Mouse (Mus musculus) midbrain, embryonic 12.5 days (tissue): ENCODE results near the gene Pxylp1. TPM values are rescaled to one million over a fixed set of nuclear protein-coding genes. Genes with fewer than 3 reads are reported as not detected.

Source experiments
- ATAC-seq: fragments of 200-750 bp; cut with Nextera tagmentation; 2 replicates; pipeline ENCODE4 v1.8.0; 2017; ENCODE audit warnings: low read depth, moderate TSS enrichment, moderate library complexity; ENCODE audit not compliant: low FRiP score
- H3K27ac ChIP-seq: fragments of 300-500 bp; sonication (generic); replicated peaks from 2 replicates; pipeline ENCODE4 v1.5.1; 2016; ENCODE audit warnings: mild to moderate bottlenecking
- H3K27me3 ChIP-seq: fragments of 300-500 bp; sonication (generic); 2 replicates; pipeline ENCODE4 v1.6.1; 2016; ENCODE audit warnings: mild to moderate bottlenecking
- H3K36me3 ChIP-seq: fragments of 300-500 bp; sonication (generic); 2 replicates; pipeline ENCODE4 v1.6.1; 2016
- H3K4me1 ChIP-seq: fragments of 300-500 bp; sonication (generic); 2 replicates; pipeline ENCODE4 v1.6.1; 2016
- H3K4me2 ChIP-seq: fragments of 300-500 bp; sonication (generic); replicated peaks from 2 replicates; pipeline ENCODE4 v1.6.1; 2016; ENCODE audit warnings: mild to moderate bottlenecking, moderate library complexity
- H3K4me3 ChIP-seq: fragments of 300-500 bp; sonication (generic); 2 replicates; pipeline ENCODE4 v1.5.1; 2016; ENCODE audit warnings: mild to moderate bottlenecking
- H3K9ac ChIP-seq: fragments of 300-500 bp; sonication (generic); replicated peaks from 2 replicates; pipeline ENCODE4 v1.6.1; 2016; ENCODE audit warnings: mild to moderate bottlenecking, moderate library complexity
- H3K9me3 ChIP-seq: fragments of 300-500 bp; sonication (generic); 2 replicates; pipeline ENCODE4 v1.6.1; 2016; ENCODE audit warnings: mild to moderate bottlenecking
- WGBS: fragments of 180-500 bp; shearing (Covaris S2); methylation state at CpG from one replicate; pipeline ENCODE4 v1.1.7; 2016; 5-methylcytosine and 5-hydroxymethylcytosine counted together
- polyA plus RNA-seq: library from polyadenylated mRNA; unstranded; fragments of >200 nt; fragmentation: Nextera tagmentation; extraction: Ambion mirVana; gene quantifications from 2 replicates; pipeline ENCODE4 v1.2.1, GENCODE M21; 2016

Gene Pxylp1
- polyA plus RNA-seq, 1 experiment from 2014 or later = 61.9 TPM

DNA sequence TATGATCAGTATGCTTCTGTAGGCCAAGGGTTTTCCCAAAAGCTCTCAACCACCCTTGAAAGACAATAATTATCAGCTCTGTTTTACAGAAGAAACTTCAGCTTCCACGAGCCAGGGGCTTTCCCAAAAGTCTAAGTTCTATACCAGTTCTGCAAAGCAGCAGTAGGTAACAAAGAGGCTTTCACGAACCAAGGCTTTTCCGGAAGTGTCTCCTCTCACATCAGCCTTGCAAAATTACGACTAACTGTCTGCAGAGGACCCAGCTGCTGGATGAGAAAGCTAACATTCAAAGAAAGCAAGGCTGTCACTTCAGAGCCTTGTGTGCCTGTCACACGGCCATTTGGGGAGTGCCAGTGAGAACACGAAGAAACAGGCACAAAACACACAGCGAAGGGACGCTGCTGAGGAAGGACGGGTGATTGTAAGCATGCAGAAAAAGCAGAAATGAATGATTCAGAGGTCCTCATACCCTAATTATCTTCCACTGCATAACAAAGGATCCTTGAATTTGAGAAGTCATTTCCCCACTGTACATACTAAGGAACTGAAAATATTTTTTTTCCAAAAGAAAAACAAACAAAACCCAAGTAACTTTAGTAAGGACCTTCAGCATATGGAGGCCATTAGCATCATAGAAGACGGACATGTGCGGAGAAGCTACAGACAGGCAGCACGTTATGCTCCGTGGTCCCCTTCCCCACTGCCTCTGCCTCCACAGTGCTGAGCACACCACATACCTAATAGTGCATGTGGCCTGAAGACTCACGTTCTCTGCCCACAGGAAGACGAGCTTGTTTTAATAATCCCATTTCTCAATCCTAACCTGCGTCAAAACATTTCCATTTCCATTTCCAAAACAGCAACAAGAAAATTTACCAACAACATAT is 38.9 kb downstream of the Pxylp1 start:
- Histone ChIP-seq H3K27ac (0 out of 2 replicates have a peak overlapping the region, but pooled peaks have one; percentile 20), H3K9me3 (no peaks in the 10 kb centered on the region), H3K4me3 (no peak overlapping the region), H3K4me1 (peaks cover 13% of the 10 kb centered on the region; the same call in 1 of the 2 replicates), H3K36me3 (no peaks in the 10 kb centered on the region), H3K9ac (no peak overlapping the region), H3K4me2 (no peak overlapping the region), H3K27me3 (no peaks in the 10 kb centered on the region)
- 77% methylated on average over 16 of the region's 16 CpGs for WGBS
- no peak for ATAC-seq

DNA sequence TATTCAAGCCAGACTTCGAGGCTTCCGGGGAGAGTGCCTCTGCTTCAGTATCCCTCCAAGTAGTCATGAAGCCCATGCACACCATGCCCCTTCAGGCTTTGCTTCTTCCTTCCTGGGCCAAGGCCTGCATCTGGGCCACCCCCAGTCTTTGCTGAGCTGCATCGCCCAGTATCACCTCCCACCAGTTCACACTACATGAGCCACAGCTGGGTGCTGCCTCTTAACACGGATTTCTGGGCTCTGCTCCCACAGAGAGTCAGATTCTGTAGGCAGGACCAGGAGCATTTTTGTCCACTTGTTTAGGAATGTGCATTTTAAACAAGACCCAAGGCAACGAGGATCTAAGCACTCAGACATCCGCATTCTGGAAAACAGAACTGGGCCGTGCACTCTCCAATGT is 40.8 kb downstream of the Pxylp1 start:
- Histone ChIP-seq H3K4me3 (no peak overlapping the region), H3K27ac (no peak overlapping the region), H3K4me2 (no peak overlapping the region), H3K9ac (no peak overlapping the region), H3K9me3 (no peaks in the 10 kb centered on the region), H3K27me3 (no peaks in the 10 kb centered on the region), H3K36me3 (no peaks in the 10 kb centered on the region), H3K4me1 (peaks cover 17% of the 10 kb centered on the region; the same call in 1 of the 2 replicates)
- no peak for ATAC-seq
- 74% methylated on average over 7 of the region's 7 CpGs for WGBS

DNA sequence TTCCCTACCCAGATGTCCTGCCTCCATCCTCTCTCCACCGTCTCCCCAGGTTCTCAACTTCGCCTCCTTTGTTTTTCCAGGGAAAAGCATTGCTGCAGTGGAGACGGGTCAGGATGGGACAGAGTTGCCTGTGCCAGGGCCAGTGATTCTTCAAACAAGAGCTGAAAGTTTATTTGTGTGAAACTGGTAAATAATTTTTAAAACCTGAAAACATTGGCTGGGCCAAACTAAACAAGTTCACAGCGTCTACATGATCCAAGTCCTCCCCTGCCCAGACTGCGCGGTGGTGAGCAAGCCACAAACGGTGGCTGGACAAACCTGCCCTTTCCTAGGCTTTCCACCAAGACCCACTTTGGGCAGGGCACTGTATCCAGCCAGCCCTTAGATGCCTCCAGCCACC is 41.4 kb downstream of the Pxylp1 start:
- no peaks in the 10 kb centered on the region for H3K27me3 ChIP-seq
- no peak overlapping the region for H3K9ac ChIP-seq
- WGBS = 81% methylated on average over 7 of the region's 7 CpGs
- no peaks in the 10 kb centered on the region for H3K9me3 ChIP-seq
- no peaks in the 10 kb centered on the region for H3K36me3 ChIP-seq
- no peak overlapping the region for H3K4me3 ChIP-seq
- ATAC-seq = no peak
- no peak overlapping the region for H3K27ac ChIP-seq
- peaks cover 17% of the 10 kb centered on the region; the same call in 1 of the 2 replicates for H3K4me1 ChIP-seq
- H3K4me2 ChIP-seq = no peak overlapping the region

DNA sequence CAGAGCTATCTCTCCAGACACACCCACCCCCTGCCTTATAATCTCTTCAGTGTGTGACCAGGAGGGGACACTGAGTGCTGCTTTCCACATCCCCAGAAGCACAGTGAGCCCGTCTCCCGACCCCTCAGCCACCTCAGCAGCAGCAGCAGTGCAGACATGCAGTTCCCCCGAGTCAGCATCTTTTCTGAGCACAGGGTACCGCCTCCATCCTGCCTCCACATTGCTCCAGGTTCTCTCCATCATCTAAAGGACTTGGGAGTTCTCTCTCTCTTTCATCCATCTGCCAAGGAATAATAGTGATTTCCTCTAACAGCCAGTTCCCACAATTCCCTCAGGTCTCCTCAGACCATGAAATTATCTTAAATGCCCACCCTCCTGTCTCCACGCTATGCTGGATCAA is 43.5 kb downstream of the Pxylp1 start:
- H3K4me1 ChIP-seq = peaks cover 17% of the 10 kb centered on the region; the same call in 1 of the 2 replicates
- H3K9ac ChIP-seq = no peak overlapping the region
- no peaks in the 10 kb centered on the region for H3K27me3 ChIP-seq
- no peaks in the 10 kb centered on the region for H3K36me3 ChIP-seq
- H3K27ac ChIP-seq = 0 out of 2 replicates have a peak overlapping the region, but pooled peaks have one; percentile 7
- 60% methylated on average over 5 of the region's 5 CpGs for WGBS
- no peak overlapping the region for H3K4me2 ChIP-seq
- ATAC-seq = no peak
- no peaks in the 10 kb centered on the region for H3K9me3 ChIP-seq
- H3K4me3 ChIP-seq = no peak overlapping the region

DNA sequence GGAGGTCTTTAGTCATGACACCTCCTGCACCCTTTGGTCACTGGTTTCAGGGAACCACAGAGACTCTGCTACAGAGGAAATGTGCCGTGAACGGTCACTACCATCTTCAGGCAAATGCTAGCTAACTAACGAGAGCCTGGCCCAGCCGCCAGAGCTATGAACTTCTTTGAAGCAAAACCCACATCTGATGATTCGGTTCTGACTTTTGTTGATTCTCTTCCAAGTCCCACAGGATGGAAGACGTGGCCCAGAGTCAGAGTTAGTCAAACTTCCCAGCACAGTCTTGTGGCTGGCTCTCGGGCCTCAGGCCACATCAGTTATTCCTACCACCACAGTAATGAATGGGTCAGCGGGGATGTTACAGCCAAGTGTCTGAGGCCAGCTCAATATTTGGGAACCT is 46.1 kb downstream of the Pxylp1 start:
- H3K4me1 ChIP-seq = peaks cover 14% of the 10 kb centered on the region; the same call in 1 of the 2 replicates
- H3K27me3 ChIP-seq = no peaks in the 10 kb centered on the region
- H3K9me3 ChIP-seq = no peaks in the 10 kb centered on the region
- no peak overlapping the region for H3K4me3 ChIP-seq
- H3K27ac ChIP-seq = no peak overlapping the region
- WGBS = 94% methylated on average over 8 of the region's 8 CpGs
- H3K36me3 ChIP-seq = no peaks in the 10 kb centered on the region
- no peak for ATAC-seq
- no peak overlapping the region for H3K9ac ChIP-seq
- H3K4me2 ChIP-seq = no peak overlapping the region

DNA sequence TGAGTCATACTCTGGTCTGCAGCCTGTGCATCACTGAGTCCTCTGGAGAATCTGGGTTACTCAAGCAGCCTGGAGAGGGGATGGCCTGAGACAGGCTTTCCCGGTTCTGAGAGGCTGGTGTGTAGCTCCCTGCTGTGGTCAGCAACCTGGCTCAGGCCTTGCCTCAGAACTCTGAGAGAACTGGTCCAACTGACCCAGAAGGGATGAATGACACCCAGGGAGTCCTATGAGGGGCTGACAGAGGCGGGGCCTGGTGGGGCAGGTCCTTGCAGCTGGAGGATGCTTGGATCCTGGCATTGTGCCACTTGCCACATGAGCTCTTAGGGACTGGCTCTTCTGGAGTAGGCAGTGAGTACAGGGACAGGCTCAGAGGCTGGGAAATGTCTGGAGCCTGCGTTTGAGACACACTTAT is 47.7 kb downstream of the Pxylp1 start:
- Histone ChIP-seq H3K4me2 (no peak overlapping the region), H3K27ac (no peak overlapping the region), H3K27me3 (no peaks in the 10 kb centered on the region), H3K4me1 (peaks cover 14% of the 10 kb centered on the region; the same call in 1 of the 2 replicates), H3K4me3 (no peak overlapping the region), H3K36me3 (no peaks in the 10 kb centered on the region), H3K9me3 (no peaks in the 10 kb centered on the region), H3K9ac (no peak overlapping the region)
- ATAC-seq = no peak
- 58% methylated on average over 3 of the region's 3 CpGs for WGBS

DNA sequence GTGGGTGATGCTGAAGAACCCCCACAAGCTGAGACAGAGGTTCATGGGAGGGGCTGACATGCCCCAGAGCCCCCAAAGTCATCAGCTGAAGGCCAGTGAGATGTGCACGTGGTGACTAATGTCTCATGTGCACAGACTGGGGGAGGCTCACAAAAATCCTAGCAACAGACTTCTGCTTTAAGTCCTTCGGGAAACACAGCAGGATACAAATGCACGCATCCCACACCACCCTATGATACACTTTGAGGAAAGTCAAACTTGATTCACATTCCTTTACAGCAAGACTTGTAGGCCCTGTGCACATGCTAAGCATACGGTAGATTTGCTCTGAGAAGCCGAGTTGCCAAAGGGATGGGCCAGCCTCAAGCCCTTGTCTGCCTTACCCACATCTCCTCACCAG is 53.1 kb downstream of the Pxylp1 start:
- no peak overlapping the region for H3K4me2 ChIP-seq
- H3K27me3 ChIP-seq = no peaks in the 10 kb centered on the region
- no peak overlapping the region for H3K9ac ChIP-seq
- no peak for ATAC-seq
- no peaks in the 10 kb centered on the region for H3K9me3 ChIP-seq
- no peak overlapping the region for H3K27ac ChIP-seq
- peaks cover 4% of the 10 kb centered on the region; the same call in 1 of the 2 replicates for H3K36me3 ChIP-seq
- WGBS = 85% methylated on average over 5 of the region's 5 CpGs
- peaks cover 25% of the 10 kb centered on the region for H3K4me1 ChIP-seq
- no peak overlapping the region for H3K4me3 ChIP-seq

DNA sequence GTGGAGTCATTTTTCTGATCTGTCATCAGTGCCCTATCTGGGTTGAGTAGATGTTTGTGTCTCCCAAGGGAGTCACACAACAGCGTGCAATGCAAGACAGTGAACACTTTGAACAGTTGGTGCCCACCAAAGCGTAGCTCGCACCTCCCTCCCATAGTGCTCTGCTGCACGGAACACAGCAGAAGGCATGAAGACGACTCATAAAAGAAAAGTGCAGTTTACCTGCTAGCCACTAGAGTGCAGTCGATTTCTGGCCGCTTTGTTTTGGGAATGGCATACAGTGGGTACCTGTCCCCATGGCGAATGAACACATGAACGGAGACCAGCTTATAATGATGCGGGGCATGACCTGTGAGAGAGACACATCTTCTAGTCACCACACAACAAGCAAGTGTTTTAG is 53.6 kb downstream of the Pxylp1 start:
- H3K36me3 ChIP-seq = peaks cover 4% of the 10 kb centered on the region; the same call in 1 of the 2 replicates
- H3K27ac ChIP-seq = peak overlapping the region; percentile 71
- H3K4me2 ChIP-seq = no peak overlapping the region
- WGBS = 38% methylated on average over 10 of the region's 10 CpGs
- peak; percentile 57 for ATAC-seq
- no peak overlapping the region for H3K4me3 ChIP-seq
- H3K27me3 ChIP-seq = no peaks in the 10 kb centered on the region
- no peak overlapping the region for H3K9ac ChIP-seq
- no peaks in the 10 kb centered on the region for H3K9me3 ChIP-seq
- H3K4me1 ChIP-seq = peaks cover 25% of the 10 kb centered on the region

DNA sequence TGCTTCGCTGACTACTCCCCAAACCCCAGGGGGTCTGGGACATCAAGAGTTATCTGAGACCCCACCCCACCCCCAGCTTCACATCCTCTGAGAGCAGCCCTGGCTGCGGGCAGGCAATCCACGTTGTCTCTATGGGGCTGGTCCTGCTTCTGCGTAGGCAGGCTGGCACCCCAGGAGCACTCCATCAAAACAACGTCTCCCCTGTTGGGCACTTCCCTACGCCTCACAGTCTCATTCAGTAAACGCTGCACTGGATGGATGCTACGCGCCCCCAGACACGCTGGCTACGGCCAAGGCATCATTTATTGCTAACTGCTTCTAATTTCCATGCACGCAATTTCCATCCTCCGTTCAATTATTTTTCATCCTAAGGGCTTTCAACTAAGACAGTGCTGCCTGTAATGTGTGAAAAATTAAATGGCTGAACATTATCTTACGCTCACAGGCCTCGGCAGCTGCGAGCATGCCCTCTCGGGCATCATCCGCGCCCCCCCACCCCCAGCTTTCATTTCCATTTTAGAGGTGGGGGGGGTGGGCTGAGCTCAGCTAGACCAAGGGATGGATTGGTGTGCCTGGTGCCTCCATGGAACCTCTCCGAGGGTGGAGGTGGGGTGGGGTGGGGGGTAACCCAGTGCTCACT is 54.6 kb downstream of the Pxylp1 start:
- ATAC-seq = peak; percentile 45; the same call in 1 of the 2 replicates
- Histone ChIP-seq H3K4me1 (peaks cover 25% of the 10 kb centered on the region), H3K4me3 (no peak overlapping the region), H3K27me3 (no peaks in the 10 kb centered on the region), H3K27ac (peak overlapping the region; percentile 71), H3K4me2 (0 out of 2 replicates have a peak overlapping the region, but pooled peaks have one; percentile 6), H3K36me3 (peaks cover 4% of the 10 kb centered on the region; the same call in 1 of the 2 replicates), H3K9ac (no peak overlapping the region), H3K9me3 (no peaks in the 10 kb centered on the region)
- WGBS = 37% methylated on average over 20 of the region's 20 CpGs

DNA sequence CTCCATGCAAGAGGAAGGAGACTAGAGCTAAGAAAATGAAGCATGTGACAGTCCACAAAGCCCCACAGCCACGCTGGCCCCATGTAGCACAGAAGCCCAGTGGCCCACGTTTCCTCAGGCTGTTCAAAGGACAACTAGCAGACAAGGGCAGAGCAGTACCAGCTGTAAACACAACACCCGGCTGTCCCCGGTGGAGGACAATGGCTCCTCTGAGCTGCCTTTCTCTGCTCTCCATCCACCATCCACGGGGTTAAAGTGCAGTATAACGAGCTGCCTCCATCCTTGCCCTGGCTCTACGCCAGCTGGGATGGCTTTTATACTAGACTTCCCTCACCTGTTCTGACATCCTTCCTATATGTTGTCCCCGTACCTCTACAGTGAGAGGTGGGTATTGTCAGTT is 55.5 kb downstream of the Pxylp1 start:
- 43% methylated on average over 7 of the region's 8 CpGs for WGBS
- H3K9me3 ChIP-seq = no peaks in the 10 kb centered on the region
- peaks cover 4% of the 10 kb centered on the region; the same call in 1 of the 2 replicates for H3K36me3 ChIP-seq
- peak overlapping the region; percentile 71 for H3K27ac ChIP-seq
- ATAC-seq = peak; percentile 14; the same call in 1 of the 2 replicates
- peaks cover 25% of the 10 kb centered on the region for H3K4me1 ChIP-seq
- H3K4me3 ChIP-seq = no peak overlapping the region
- H3K9ac ChIP-seq = 0 out of 2 replicates have a peak overlapping the region, but pooled peaks have one; percentile 7
- H3K4me2 ChIP-seq = no peak overlapping the region
- no peaks in the 10 kb centered on the region for H3K27me3 ChIP-seq

DNA sequence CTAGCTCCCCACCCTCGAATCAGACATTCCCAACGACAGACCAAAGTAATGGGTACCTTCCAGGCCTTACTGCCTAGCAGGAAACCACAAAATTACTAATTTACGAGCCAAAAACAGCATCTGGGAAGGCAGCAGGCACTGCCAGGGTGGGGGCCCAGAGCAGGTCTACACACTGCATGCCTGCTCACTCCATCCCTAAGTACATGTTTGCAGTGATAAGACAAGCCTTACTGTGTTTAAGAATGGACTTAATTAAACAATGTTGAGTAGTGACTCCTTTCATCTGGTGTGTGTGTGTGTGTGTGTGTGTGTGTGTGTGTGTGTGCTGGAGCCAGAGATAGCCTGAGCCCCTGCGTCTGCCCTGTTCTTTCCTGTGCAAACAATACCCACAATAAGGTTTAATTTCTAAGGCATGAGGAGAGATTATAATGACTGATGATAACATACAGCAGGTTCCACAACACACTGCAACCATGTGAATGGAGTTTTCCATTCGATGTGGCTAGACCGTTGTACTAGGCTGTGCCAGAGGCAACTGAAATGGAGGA is 57.0 kb downstream of the Pxylp1 start:
- H3K4me1 ChIP-seq = peaks cover 25% of the 10 kb centered on the region
- H3K4me3 ChIP-seq = no peak overlapping the region
- no peaks in the 10 kb centered on the region for H3K27me3 ChIP-seq
- no peak overlapping the region for H3K27ac ChIP-seq
- ATAC-seq = no peak
- H3K9me3 ChIP-seq = no peaks in the 10 kb centered on the region
- H3K4me2 ChIP-seq = no peak overlapping the region
- no peak overlapping the region for H3K9ac ChIP-seq
- 91% methylated on average over 6 of the region's 6 CpGs for WGBS
- H3K36me3 ChIP-seq = peaks cover 4% of the 10 kb centered on the region; the same call in 1 of the 2 replicates

DNA sequence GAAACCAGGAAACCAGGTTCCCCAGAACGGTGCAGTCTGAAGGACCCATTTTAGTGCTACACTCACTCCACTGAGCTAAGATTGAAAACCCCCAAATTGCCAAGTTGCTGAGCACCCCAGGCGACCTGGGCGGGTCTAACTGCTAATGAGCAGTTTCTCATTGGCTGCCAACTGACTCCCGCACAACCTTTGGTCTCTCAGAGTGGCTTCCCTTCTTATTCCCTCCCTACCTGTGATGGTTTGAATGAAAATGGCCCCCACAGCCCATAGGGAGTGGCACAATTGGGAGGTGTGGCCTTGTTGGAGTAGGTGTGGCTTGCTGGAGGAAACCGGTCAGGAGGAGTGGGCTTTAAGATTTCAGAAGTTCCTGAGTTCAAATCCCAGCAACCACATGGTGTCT is 58.9 kb downstream of the Pxylp1 start:
- Histone ChIP-seq H3K4me1 (peaks cover 21% of the 10 kb centered on the region), H3K27ac (no peak overlapping the region), H3K9ac (no peak overlapping the region), H3K4me3 (no peak overlapping the region), H3K9me3 (no peaks in the 10 kb centered on the region), H3K4me2 (no peak overlapping the region), H3K36me3 (peaks cover 4% of the 10 kb centered on the region; the same call in 1 of the 2 replicates), H3K27me3 (no peaks in the 10 kb centered on the region)
- 64% methylated on average over 5 of the region's 5 CpGs for WGBS
- no peak for ATAC-seq
